Mouse (Mus musculus): Measurements from ENCODE around the gene Elovl6. TPM values are rescaled to one million over a fixed set of nuclear protein-coding genes. Genes with fewer than 3 reads are reported as not detected.

Gene Elovl6
- polyA plus RNA-seq, 1 experiment from 2014 or later = 54.6 TPM

- WGBS = 70% methylated on average over 3 of the region's 3 CpGs
- H3K27me3 ChIP-seq (ENCODE audit: low read depth, poor library complexity, severe bottlenecking) = no peaks in the 10 kb centered on the region
- H3K36me3 ChIP-seq = no peaks in the 10 kb centered on the region
- H3K9me3 ChIP-seq (replicated peaks) = no peaks in the 10 kb centered on the region
- no peak for DNase-seq (ENCODE audit: low spot score)
- H3K4me1 ChIP-seq = peaks cover 10% of the 10 kb centered on the region
- H3K4me3 ChIP-seq = no peak overlapping the region
- no peak overlapping the region for H3K27ac ChIP-seq
Observed at GRCm38 (mm10) chr3:129529311-129529710, 2.8 kb upstream of the Elovl6 start.

DNA sequence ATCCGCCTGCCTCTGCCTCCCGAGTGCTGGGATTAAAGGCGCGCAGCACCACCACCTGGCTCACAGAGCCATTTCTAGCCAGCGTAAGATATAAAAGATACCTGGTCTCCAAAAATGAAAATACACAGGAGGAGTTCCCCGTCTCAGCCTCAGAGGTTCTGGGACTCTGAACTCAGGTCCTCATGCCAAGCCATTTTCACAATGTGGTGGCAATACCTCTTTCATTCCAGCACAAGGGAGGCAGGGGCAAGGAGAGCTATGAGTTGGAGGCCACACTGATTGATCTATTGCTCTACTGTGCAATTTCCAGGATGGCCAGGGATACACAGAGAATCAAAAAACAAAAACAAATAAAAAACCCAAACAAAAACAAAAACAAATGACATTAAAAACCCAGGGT, 1.7 kb upstream of the Elovl6 start:
- no peaks in the 10 kb centered on the region for H3K36me3 ChIP-seq
- H3K4me1 ChIP-seq = peaks cover 22% of the 10 kb centered on the region
- H3K27me3 ChIP-seq (ENCODE audit: low read depth, poor library complexity, severe bottlenecking) = no peaks in the 10 kb centered on the region
- DNase-seq (ENCODE audit: low spot score) = no peak
- 91% methylated on average over 6 of the region's 6 CpGs for WGBS
- H3K4me3 ChIP-seq = no peak overlapping the region
- H3K9me3 ChIP-seq (replicated peaks) = no peaks in the 10 kb centered on the region
- H3K27ac ChIP-seq = no peak overlapping the region

DNA sequence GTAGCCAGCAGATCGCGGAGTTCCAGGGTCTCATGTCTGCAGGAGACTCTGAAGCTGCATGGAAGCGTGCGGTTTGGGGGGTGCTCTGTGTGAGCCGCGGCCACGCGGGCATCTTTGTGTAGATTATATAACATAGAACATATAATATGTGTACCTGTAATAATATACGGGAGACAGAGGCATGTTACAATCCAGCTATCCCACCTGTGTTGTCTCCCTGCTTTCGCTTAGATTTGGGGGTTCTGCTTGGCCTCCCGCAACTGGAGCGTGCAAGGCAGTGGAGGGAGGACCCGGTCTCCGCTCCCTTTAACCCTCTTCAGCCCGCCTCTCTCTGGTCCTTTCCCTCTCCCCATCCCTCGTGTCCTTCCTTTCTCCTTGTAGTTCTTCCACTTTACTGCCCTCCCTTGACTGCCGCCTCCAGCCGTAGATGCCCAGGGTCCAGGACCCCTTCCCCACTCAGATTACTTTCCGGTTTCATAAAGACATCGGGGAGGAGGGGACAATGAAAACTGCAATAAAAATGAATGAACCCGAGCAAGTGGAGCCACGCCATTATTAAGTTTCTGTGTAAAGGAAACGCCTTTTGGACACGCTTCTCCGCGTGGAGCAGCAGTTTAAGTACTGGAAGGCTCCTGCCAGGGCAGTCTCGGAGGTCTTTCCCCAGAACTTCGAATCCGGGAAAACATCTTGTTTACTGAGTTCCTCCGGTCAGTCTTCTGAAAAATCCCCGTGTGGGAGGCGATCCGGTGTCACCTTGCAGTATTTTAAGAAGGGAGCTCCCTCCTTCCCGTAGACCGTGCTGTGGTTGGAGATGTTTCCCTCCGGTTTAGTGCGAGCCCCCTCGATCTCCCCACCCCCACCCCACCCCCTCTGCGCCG, 949 bp downstream of the Elovl6 start:
- peak; percentile 72 for DNase-seq (ENCODE audit: low spot score)
- Histone ChIP-seq H3K27ac (peak overlapping the region; percentile 98), H3K4me1 (peaks cover 34% of the 10 kb centered on the region), H3K36me3 (0 out of 2 replicates have a peak, but pooled peaks cover 7% of the 10 kb centered on the region), H3K4me3 (peak overlapping the region; percentile 73), H3K9me3 (replicated peaks) (no peaks in the 10 kb centered on the region), H3K27me3 (ENCODE audit: low read depth, poor library complexity, severe bottlenecking) (no peaks in the 10 kb centered on the region)
- under 1% methylated on average over 40 of the region's 40 CpGs for WGBS

DNA sequence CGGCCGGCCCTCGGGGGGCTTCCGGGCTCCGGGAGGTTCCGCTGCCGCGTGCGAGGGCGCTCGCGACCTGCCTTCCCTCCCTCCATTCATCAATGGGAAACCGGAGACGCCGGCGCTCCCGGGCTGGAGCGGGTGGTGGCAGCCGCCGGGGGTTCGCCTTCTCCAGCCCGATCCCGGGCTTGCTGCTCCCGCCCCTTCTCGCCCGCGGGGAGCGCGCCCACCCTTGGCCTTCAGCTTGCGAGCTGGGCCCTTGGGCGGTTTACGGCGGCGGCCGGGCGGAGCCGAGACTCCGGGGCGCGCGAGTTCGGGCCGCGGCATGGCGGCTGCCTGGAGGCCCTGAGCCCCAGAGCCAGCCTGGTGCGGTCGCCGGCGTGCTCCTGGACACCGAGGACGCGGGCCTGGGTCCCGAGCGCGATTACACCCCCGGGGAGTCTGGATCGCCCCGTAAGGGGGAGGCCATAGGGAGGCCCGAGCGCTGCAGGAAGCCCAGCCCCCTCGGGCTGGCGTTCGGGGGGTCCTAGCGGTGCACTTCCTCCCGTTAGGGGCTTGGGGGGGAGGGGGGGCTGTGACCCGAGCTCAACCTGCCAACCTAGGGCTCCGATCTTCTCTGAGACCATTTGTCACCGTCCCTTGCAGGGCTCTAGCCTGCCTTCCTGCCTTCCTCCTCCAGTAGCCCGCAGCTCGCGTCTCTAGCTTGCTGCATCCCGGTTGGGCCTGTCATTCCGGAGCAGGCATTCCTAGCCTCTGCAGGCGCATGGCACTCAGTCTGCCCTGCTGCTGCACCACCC, 1.8 kb downstream of the Elovl6 start:
- H3K4me3 ChIP-seq = peak overlapping the region; percentile 73
- no peaks in the 10 kb centered on the region for H3K9me3 ChIP-seq (replicated peaks)
- no peaks in the 10 kb centered on the region for H3K27me3 ChIP-seq (ENCODE audit: low read depth, poor library complexity, severe bottlenecking)
- under 1% methylated on average over 73 of the region's 74 CpGs for WGBS
- peak; percentile 82 for DNase-seq (ENCODE audit: low spot score)
- H3K4me1 ChIP-seq = peaks cover 38% of the 10 kb centered on the region
- peak overlapping the region; percentile 98 for H3K27ac ChIP-seq
- peaks cover 14% of the 10 kb centered on the region for H3K36me3 ChIP-seq

- Histone ChIP-seq H3K4me1 (peaks cover 38% of the 10 kb centered on the region), H3K27ac (peak overlapping the region; percentile 90), H3K4me3 (peak overlapping the region; percentile 73), H3K36me3 (peaks cover 28% of the 10 kb centered on the region), H3K27me3 (ENCODE audit: low read depth, poor library complexity, severe bottlenecking) (no peaks in the 10 kb centered on the region), H3K9me3 (replicated peaks) (no peaks in the 10 kb centered on the region)
- WGBS = 23% methylated on average over 6 of the region's 6 CpGs
- DNase-seq (ENCODE audit: low spot score) = peak; percentile 41
Observed at GRCm38 (mm10) chr3:129535444-129535843, 3.3 kb downstream of the Elovl6 start.

DNA sequence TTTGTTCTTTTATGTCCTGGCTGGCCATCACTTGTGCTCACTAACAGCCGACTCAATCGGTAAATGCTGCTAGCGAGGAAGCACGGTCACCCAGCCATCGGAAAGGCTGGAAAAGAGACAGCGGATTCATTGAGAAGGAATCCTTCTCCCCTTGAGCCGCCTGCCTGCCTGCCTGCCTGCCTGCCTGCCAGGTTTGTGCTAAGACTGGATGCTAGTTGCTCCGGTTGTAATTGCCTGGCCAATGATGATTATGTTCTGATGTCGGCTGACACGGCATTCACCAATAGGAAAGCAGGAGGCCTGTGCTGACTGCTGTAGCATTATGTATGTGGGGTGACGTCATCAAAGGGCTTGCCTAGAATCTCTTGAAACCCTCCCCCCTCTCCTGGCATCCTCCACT, 4.0 kb downstream of the Elovl6 start:
- Histone ChIP-seq H3K36me3 (peaks cover 35% of the 10 kb centered on the region), H3K27me3 (ENCODE audit: low read depth, poor library complexity, severe bottlenecking) (no peaks in the 10 kb centered on the region), H3K4me3 (peak overlapping the region; percentile 73), H3K4me1 (peaks cover 38% of the 10 kb centered on the region), H3K9me3 (replicated peaks) (no peaks in the 10 kb centered on the region), H3K27ac (peak overlapping the region; percentile 90)
- peak; percentile 80 for DNase-seq (ENCODE audit: low spot score)
- WGBS = 2% methylated on average over 11 of the region's 11 CpGs

DNA sequence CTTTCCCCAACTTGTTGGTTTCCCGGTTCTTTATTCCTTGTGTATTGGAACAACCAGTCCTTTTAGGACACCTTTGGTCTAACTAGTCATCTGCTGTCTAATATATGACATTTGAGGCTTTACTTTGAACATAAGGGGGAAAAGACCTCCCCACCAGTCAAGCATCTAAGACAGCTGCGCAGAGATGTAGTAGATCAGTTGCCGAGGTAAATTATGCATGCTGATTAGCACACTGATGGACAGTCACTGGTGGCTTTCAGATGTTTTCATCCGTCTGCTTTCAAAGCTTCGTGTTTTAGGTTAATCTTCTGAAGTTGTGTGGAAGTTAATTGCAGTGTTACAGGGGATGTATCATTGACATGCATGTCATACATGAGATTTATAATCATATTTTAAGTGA, 5.8 kb downstream of the Elovl6 start:
- peaks cover 30% of the 10 kb centered on the region for H3K4me1 ChIP-seq
- no peak for DNase-seq (ENCODE audit: low spot score)
- 77% methylated on average over 5 of the region's 5 CpGs for WGBS
- no peak overlapping the region for H3K27ac ChIP-seq
- no peaks in the 10 kb centered on the region for H3K9me3 ChIP-seq (replicated peaks)
- peaks cover 54% of the 10 kb centered on the region for H3K36me3 ChIP-seq
- H3K4me3 ChIP-seq = no peak overlapping the region
- no peaks in the 10 kb centered on the region for H3K27me3 ChIP-seq (ENCODE audit: low read depth, poor library complexity, severe bottlenecking)

DNA sequence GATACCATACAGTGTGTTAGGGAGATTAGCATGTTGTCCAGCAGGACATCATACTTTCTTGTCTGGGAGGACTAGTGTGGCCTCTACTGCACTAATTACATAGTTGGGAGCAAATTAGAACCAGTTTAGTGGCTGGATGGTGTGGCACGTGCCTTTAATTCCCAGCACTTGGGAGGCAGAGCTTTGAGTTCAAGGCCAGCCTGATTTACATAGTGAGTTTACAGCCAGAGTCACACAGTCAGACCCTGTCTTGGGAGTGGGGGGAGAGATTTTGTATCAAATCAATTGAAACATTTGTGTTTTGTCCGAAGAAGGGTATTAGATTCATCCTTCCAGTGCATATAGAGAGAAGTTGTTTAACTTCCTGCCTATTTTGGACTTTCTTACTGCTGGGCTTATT, 8.7 kb downstream of the Elovl6 start:
- no peaks in the 10 kb centered on the region for H3K9me3 ChIP-seq (replicated peaks)
- H3K27me3 ChIP-seq (ENCODE audit: low read depth, poor library complexity, severe bottlenecking) = no peaks in the 10 kb centered on the region
- H3K4me3 ChIP-seq = no peak overlapping the region
- H3K4me1 ChIP-seq = peaks cover 16% of the 10 kb centered on the region
- no peak overlapping the region for H3K27ac ChIP-seq
- WGBS = 83% methylated on average over 2 of the region's 2 CpGs
- no peak for DNase-seq (ENCODE audit: low spot score)
- peaks cover 76% of the 10 kb centered on the region for H3K36me3 ChIP-seq

DNA sequence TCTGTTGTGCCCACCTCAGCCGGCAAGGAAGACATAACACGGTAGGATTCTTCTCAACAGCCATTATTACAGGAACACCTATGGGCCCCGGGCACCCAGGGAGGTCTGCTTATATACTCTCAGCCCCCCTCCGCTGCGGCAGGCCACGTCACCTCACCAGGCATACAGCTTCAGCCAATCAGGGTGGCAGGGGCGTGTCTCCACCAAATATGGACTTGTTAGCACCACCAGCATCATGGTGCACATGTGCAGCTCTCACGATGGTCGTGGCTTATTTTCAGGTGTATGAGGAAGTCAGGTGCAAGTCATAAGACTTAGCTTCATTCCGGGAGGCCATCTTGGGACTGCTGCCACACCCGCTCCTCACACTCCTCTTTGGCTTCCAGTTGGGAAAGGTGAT, 9.3 kb downstream of the Elovl6 start:
- DNase-seq (ENCODE audit: low spot score) = no peak
- no peak overlapping the region for H3K27ac ChIP-seq
- no peaks in the 10 kb centered on the region for H3K9me3 ChIP-seq (replicated peaks)
- peaks cover 80% of the 10 kb centered on the region for H3K36me3 ChIP-seq
- H3K4me3 ChIP-seq = no peak overlapping the region
- H3K4me1 ChIP-seq = peaks cover 17% of the 10 kb centered on the region
- no peaks in the 10 kb centered on the region for H3K27me3 ChIP-seq (ENCODE audit: low read depth, poor library complexity, severe bottlenecking)
- WGBS = 94% methylated on average over 11 of the region's 11 CpGs

GRCm38 (mm10) chr3:129543376-129543775, 11.2 kb downstream of the Elovl6 start:
- Histone ChIP-seq H3K9me3 (replicated peaks) (no peaks in the 10 kb centered on the region), H3K4me1 (peaks cover 11% of the 10 kb centered on the region), H3K27me3 (ENCODE audit: low read depth, poor library complexity, severe bottlenecking) (no peaks in the 10 kb centered on the region), H3K4me3 (no peak overlapping the region), H3K27ac (no peak overlapping the region), H3K36me3 (peaks cover 84% of the 10 kb centered on the region)
- DNase-seq (ENCODE audit: low spot score) = no peak
- 96% methylated on average over 3 of the region's 3 CpGs for WGBS

DNA sequence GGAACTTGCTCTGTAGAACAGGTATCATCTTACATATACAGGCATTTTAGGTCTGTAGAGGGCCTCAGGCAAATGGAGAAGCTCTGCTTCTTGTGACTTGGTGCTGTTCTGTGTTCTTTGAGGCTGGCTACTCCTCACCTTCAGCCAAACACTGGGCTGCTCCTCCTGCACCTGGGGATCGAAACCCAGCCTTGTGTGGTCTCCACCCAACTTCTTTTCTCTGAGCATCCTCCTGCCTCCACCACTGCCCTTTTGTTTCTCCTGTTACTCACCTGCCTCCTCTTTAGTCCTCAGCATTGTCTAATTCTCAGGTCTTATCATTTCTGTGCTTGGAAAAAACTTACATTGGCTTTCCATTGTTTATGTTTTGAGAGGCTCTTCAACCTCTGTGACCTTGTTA, 12.1 kb downstream of the Elovl6 start:
- H3K27me3 ChIP-seq (ENCODE audit: low read depth, poor library complexity, severe bottlenecking) = no peaks in the 10 kb centered on the region
- no peak for DNase-seq (ENCODE audit: low spot score)
- WGBS = 88% methylated on average over 1 of the region's 1 CpGs
- H3K4me1 ChIP-seq = peaks cover 10% of the 10 kb centered on the region
- H3K9me3 ChIP-seq (replicated peaks) = no peaks in the 10 kb centered on the region
- no peak overlapping the region for H3K4me3 ChIP-seq
- H3K36me3 ChIP-seq = peaks cover 83% of the 10 kb centered on the region
- no peak overlapping the region for H3K27ac ChIP-seq

GRCm38 (mm10) chr3:129545228-129545627, 13.1 kb downstream of the Elovl6 start:
- DNase-seq (ENCODE audit: low spot score) = no peak
- H3K4me3 ChIP-seq = no peak overlapping the region
- H3K27ac ChIP-seq = no peak overlapping the region
- H3K27me3 ChIP-seq (ENCODE audit: low read depth, poor library complexity, severe bottlenecking) = no peaks in the 10 kb centered on the region
- H3K36me3 ChIP-seq = peaks cover 80% of the 10 kb centered on the region
- peaks cover 15% of the 10 kb centered on the region for H3K4me1 ChIP-seq
- H3K9me3 ChIP-seq (replicated peaks) = no peaks in the 10 kb centered on the region
- WGBS = 49% methylated on average over 1 of the region's 1 CpGs

DNA sequence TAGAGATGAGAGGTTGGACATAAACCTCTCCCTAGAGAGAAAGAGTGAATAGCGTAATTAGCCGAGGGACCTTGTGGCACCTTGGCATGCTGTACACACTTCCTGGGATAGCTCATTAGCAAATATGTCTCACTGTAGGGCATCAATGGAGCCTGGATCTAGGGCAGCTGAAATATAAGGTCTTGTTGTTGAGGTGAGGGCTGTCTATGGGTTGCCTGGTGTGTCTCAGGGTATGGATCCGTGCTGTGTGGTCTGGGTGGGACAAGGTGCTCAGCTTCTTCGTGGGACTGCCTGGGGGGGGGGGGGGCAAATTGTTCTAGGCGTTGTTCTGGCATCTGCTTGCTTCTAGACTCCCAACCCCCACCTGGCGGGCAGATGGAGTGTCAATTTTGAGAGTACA, 13.6 kb downstream of the Elovl6 start:
- 88% methylated on average over 6 of the region's 6 CpGs for WGBS
- DNase-seq (ENCODE audit: low spot score) = no peak
- Histone ChIP-seq H3K4me3 (no peak overlapping the region), H3K27ac (no peak overlapping the region), H3K27me3 (ENCODE audit: low read depth, poor library complexity, severe bottlenecking) (no peaks in the 10 kb centered on the region), H3K4me1 (peaks cover 15% of the 10 kb centered on the region), H3K36me3 (peaks cover 80% of the 10 kb centered on the region), H3K9me3 (replicated peaks) (no peaks in the 10 kb centered on the region)
